Mouse (Mus musculus): ENCODE results near the gene Egfr.

Egfr gene

DNA sequence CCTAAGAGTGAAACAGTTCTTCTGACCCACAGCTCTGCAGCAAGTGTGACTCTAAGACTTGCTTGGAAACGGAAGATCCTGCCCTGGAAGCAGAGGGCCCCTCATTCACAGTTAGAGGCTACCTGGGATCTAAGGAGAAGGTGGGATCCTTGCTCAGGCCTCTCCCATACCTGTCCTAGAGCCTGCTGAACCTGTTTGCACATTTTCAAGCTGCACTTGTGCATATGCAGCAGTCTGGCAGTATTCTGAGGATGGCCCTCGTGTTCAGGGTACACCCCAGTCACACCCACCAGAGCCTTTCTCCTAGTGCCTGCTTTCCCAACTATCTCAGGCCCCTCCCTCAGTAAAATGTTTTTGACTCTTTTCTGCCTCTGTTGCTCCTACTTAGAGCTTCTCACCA lies 29.6 kb downstream of the Egfr start:
- no peak for DNase-seq

DNA sequence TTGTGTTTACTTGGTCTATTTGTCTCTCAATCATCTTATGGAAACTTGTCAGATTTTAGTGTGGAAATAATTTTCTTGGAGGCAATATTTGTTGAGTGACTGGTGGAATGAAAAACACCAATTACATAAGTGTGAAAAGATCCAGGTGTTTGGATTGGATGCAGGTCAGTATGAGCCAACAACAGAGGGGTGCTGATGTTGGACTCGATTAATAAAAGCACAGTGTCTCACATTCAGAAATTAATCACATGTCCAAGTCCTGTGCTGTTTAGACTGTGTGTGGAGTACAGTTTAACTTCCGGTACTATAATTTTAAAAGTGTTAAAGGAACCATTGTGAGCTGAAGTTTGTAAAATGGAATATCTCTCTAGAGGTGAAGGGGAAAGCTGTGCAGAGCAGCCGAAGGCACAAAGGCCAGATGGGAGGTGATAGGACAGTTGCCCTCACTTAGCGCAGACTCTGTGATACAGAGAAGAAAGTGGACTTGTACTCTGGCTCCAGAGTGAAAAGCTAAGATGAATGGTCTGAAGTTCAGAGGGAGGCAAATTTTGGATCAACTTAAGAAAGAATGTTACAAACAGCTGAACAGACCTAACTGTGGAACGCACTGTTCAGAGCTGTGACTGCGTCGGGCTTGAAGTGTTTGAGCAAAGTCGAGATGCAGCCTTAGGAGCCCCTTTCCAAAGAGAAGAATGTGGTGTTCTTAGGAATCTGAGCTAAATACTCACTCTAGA lies 32.1 kb downstream of the Egfr start:
- DNase-seq, result no peak

DNA sequence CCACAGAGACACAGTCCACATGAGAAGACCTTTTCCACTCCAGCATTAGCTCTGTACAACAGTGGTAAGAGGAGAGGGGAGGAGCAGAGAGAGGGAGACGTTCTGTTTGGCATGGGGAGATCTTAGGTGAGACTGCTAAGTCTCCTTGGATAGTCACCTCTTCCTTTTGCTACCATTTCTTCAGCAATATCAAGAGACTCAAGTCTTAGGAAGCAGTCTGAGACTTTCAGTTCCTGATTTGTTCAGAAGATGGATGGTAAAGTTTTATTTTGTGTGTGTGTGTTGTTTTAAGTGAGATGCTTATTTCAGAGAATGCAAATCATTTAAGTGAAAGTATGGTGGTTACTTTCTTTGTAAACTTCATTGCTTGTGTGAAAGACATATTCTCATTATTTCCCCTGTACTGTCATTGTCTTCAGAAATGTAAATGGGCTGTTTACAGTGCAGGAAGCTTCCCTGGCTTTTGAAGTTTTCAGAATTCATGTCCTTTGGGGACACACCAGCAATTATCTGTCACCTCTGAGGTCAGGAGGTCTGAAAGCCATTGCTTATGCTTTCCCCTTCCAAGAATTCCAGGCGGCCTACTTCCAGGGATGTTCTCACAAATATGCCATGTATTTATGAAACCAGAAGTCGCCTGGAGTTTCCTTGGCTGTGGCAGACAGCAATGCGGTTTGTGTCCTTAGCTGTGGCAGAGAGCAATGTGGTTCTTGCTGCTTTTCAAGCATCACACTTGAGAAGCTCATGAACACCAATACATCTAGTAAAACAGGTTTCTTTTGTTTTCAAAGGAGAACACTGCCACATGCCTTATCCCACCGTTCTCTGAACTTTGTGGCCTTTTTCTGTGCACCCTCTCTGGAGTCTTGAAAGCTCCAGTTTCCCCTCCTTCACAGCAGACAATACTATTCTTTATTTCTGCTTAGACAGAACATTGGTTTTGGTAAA lies 40.9 kb downstream of the Egfr start:
- no peak for DNase-seq

DNA sequence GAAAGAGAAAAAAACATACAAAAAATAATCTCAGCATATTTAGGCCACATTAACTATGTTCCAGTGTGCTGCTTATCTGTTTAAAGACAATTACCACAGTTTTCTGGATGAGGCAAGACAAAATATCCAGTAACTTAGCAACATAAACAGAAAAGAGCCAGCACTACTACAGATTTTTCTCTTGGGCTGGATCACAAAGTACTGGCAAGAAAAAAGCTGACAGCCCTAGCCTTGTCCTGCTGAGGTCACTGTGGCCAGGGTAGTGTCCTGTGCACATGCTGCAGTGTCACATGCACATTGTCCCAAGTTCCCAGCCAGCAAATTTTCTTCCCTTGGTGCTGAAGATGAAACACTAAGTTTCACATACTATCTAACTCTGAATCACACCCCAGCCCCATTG lies 43.0 kb downstream of the Egfr start:
- no peak for DNase-seq

DNA sequence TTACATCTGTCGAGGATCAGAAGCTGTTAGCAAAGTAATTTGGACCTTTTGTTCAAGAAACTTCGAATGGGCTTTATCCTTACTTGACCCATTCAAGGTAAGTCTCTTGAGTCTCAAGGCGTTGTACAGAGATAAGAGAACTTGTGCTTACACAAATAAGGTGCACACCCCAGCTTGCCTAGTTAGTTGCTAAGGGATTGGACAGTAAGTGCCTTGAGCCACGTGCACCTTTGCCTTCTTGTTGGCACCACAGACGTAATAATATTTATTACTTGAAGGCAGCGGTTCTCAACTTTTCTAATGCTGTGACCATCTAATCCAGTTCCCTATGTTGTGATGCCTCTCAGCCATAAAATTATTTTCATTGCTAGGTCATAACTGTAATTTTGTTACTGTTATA lies 43.5 kb downstream of the Egfr start:
- no peak for DNase-seq

DNA sequence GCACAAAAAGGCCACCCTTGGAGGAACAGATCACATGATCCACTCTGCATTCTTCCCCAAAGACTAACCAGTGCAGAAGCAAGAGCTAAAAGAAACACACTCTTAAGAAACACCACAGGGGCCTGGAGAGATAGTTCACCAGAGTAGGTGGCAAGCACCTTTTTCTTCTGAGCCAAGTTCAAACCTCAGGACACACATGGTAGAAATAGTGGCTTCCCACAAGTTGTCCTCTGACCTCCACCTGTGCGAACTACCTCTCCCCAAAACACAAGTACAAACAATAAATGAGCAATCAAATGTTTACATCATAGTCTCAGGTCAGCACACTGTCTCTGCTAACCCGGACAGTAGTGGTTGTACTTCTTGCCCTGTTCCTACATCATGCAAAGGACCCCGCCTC lies 45.5 kb downstream of the Egfr start:
- DNase-seq, result no peak

DNA sequence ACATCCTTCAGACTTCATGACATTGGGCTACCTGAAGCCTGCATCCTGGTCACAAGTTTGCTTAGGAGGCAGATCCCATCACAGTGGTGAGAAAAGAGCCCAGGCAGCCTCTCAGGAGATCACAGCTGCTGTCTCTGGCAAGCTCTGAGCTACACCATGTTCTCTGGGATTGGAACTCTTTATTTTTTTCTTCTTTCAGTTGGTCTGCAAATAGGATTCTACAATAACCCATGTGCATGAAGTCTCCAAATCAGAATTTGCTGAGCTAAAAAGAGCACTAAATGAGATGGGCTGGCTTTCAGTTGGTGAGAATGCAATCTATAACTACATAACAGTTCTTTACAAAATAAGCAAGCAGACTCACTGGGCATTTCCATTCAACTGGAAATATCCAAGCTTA lies 46.1 kb downstream of the Egfr start:
- peak in 1 of 2 experiments; percentile 23 for DNase-seq

DNA sequence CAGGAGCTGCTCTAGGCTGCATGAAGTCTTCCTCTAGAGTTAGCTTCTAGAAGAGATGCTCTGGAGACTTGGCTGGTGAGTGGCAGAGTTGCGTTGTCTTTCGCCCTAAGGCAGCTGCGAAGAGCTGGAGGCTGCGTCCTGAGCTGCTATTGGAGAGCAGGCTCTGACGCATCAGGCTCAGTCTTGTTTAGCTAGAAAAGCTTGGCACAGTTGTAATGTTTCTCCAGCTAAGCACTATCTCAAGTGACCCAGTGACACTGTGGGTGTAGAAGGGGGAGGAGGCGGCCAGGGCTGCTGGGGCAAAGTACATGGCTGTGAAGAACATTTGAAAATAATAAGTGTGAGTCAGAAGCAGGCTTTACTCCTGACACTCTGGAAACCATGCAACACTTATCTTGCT lies 48.5 kb downstream of the Egfr start:
- DNase-seq, result no peak

DNA sequence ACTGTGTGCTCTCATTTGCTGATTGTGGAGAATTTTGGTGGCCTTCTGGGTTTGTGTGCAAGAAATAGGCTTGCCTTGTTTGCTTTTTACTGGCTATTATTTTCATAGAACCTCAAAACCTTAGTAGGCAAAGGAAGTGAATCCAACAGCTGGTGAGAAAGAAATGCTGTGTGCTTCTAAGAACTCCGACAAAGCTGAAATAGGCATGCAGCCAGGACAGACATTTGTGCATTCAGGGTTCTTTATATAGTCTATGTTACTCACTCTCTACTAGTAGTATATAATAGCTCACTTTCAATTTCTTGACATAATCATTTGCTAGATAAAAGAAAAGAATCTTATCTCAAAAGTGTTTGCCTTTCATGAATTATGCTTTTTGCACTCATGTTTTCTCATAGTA lies 50.7 kb downstream of the Egfr start:
- DNase-seq, result no peak

DNA sequence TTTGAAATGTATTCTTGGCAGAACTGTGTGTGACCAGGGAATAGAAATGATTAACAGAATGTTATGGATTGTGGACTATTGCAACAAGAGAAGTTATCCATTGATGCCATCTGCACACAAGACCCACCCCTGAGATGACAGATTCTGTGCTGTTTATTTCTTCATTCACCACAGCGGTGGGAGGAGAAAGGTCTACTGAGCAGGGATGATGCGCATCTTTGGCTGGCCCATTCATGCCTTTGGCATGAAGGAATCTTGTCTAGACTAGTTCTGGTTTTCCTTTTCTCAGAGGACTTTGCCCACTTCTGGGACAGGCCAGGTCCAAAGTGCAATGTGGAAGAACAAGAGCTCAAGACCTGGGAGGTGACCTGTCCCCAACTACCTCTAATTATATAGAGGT lies 52.0 kb downstream of the Egfr start:
- no peak for DNase-seq

DNA sequence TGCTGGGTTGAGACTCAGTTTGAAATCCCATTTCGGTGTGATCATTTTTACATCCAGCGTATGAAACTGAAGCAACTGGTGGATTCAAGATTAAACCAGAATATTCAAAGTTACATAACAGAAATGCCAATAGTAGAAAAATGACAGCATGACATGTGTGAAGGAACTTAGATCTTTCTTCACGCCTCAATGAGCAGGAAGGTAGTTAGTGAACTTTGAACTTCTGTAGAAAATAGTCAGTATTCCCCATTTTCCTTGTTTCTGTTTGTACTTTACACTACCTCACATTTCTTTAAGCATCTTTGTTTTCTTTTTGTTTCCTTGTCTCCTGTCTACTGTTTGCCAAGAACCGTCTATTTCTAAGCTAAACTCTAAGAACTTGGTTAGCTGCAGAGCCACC lies 53.9 kb downstream of the Egfr start:
- no peak for DNase-seq

DNA sequence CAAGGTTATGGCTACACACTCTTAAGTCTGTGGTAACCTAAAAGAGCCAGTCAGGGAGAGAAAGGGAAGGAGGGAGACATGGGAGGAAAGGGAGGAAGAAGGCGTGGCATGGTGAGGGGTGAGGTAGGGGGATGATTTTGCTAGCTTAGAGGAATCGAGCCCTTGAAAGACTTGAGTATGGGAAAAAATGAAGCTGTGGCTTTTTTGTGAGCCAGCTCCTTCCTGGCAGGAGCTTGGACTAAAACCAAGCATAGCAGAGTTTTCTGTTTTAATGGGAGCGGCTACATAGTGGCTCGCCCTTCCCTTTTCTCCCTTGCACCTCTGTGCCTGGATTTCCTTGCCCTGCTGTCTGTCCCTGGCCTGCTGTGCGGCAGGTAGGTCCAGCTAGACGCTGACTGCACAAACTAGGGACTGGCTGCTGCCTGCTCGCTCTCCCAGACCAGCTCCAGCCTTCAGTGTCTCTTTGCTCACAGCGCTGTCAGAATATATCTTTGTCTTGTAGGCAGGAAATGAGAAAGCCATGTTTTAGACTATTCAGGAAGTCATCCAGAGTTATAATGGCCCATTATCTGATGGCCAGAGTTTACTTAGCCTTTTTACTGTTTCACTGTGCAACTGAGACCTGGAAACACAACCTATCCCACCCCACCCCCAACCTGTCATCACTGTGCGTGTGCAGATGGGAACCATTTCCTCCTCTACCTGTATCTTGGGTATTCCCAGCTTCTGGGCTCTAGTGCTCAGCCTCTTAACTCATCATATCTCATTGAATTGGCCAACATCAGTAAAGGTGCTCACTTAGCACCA lies 57.4 kb downstream of the Egfr start:
- no peak for DNase-seq

DNA sequence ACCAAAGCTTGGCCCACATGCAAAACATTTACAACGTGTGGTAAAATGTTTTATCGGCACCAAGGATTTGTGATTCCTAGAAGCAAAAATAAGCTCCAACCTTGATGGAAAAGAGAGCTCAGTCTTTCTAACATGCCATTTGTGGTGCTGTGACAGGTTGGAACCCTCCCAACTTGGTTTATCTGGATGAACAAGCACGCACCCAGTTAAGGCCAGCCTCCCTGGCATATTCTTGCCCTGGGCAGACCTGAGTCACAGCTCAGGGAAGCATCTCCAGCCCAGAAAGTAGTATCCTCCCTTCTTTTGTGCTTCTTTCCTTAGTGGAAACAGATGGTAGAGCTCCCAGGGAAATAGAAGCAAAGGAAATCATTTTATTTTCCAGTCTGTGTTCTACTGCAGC lies 58.1 kb downstream of the Egfr start:
- DNase-seq, result peak; percentile 64 to 72

DNA sequence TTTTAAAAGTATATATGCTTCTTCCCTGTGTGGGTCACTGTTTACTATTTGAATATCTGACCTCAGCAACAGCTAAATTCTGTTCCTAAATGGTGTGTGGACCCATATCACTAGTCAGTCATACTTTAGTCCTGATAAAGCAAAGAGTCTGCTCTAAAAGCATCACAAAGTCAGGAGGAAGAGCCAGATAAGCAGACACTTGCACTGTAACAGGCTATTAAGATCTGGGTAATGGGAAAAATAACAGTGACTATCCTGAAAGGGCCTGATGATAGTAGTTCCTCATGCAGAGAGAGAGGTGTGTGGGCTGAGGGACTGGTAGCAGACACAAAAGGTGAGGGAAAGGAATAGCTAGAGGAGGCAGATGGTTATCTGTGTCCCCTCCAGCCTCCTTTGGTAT lies 61.3 kb downstream of the Egfr start:
- no peak for DNase-seq

DNA sequence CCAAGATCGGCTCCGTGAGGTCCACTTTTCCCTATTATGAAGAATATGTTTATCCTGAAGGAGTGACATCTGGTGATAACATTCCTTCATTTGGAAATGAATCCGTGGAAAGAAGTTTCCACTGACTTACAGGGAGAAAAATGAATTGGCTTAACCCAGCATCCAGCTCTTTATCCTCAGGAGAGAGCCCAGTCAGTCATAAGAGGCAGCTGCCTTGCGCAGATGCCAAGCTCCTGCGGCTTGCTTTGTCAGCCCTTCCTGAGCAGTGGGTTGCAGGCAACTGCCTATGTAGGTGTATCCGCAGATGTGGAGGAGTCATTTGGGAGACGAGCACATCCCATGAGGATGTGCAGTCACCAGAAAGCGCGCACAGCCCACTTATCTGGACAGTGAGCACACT lies 64.4 kb downstream of the Egfr start:
- DNase-seq, result no peak

DNA sequence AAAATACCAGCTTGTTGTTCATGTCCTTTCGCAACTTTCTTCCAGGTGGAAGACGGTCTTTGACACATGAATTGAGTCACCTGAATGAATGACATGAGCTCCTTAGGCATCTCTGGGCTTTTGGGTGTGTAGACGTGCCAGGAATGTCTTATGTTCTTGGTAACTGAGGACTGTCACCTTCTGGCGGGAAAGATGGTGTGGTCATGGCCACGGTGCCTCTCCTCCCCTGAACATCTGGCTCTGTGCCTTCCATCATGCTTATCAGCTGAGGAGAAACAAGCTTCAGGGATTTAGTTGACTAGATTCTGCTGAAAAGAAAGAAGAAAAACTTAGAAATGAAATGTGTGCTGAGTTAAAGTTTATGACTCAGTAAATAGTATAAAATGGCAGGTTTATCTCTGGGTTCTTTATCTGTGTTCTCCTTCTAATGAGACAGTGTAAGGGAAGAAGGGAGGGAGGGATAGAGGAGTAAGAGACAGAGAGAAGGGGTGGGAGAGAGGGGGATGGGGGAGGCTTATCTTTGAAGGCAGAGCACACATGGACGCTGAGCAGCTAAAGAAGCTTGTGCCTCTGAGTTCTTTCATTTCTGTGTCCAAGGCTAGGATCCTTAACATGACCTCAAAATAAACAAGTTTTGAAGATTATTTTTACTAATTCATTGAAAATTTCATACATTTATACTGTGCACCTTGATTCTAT lies 65.5 kb downstream of the Egfr start:
- DNase-seq, result no peak

DNA sequence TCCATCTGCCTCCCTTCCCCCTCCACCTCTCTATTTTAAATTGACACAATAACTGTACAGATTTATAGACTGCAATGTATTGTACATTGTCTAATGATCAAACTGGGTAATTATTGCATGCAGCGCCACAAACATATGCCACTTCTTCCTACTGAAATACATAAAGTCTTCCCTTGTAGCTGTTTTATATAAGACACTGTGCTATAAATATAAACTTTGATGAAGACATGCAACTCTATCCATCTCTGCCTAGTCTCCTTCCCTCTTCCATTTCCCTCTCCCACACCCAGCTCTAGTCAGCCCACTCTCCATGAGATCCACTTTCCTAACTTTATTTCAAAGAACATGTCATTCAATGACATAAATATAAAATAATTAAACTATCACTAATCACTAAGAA lies 67.4 kb downstream of the Egfr start:
- no peak for DNase-seq

DNA sequence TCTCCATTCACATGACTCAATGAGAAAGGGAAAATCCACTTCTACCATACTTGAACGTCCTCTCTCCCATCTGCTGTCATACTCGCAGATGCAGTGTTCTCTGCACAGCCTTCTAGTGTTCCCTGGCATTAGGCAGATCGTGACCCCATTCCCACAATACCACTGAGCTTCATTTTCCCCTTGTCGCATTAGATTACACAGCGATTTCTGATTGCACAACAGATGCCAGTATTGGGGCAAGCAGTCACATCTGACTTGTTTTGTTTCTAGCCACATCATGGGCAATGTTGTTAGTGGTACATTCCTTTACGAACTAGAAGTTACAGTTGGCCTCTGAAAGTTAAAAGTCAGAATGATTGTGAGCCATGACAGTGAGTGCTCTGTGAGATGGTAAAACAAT lies 68.1 kb downstream of the Egfr start:
- DNase-seq, result peak in 1 of 2 experiments; percentile 40

DNA sequence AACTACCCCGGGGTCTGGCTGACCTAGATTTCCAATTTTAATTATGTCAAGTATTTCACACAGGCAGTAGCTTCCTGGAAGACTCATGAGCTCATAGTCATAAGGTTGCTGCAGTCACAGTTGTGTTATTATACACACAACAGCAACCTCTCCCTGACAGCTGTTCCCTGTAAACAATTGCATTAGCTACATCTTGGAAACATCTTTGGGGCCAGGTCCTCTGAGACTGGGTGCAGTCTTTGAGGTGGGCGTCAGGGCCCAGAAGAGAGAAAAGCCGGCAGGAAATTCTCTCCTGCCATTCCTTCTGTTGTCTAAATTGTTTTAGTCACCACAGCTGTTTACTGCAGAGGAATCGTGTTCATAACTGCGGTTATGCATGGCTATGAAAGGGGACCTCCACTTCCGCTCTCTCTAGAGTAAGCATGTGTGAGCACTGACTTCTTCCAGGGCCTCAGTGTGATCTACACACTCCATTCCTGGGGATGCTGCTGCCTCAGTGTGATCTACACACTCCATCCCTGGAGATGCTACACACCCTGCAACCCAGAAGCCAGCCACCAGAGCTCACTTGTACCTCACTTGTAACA lies 69.8 kb downstream of the Egfr start:
- DNase-seq, result no peak

DNA sequence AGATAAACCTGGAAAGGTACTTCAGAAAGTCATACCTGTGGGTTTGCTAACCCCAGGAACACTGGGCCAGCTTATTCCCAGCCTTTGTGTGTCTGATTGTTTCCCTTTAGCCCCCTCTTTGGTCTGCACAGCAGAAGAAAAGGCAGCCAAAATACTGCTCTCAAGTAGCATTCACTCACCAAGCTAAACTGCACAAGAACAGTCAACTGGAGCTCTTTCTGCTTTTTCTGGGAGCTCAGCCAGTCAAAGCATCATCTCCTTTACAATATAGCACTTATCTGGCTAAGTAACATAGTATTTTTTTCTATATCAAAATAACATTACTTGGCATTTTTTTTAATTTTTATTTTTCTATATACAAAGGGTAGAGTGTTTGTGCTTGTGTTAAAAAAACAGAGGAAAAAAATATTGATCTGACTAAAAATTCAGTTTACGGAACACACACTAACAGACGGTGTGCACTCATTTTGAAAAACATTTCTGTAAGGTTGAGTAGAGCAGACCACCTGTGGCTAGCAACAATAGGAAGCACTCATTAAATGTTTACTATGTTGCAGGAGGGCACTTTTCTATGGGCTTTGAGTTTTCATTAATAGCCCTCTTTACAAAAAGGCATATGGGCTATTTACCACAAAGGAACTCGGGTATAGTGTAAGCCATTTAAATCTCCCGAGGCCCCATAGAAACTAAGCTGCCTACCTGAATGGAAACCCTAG lies 72.0 kb downstream of the Egfr start:
- DNase-seq, result no peak

DNA sequence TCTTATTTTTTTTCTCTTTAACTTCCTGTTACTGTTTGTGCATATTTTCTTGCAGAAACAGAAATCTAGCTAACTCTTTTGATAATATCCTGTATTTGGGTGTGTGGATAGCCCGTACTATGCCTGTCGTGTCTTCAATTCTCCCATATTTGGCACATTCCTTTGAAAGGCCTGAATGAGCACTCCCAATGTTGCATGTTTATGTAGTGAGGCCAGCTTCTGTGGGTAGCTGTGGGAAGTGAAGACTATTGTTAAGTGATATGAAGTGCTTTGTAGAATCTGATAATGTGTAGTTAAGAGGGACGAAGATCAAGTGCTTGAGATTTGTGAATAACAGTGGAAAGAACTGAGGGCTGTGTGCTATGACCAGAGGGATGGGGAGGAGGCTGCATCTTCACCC lies 77.5 kb downstream of the Egfr start:
- no peak for DNase-seq

All from cerebellum, postnatal 10 days (tissue).